Mouse (Mus musculus) liver, embryonic 14.5 days (tissue): ENCODE results near the gene Gabrb3.
A peak's percentile ranks its signal among the peaks of the same experiment; 100 is the strongest.

Experiments
- CTCF ChIP-seq: IDR thresholded peaks from 2 replicates; pipeline ENCODE4 v1.5.1; 2016; ENCODE audit warnings: antibody characterized with exemption, low read depth, control low read depth
- EP300 ChIP-seq: IDR thresholded peaks from 2 replicates; pipeline ENCODE4 v1.6.1; 2016; ENCODE audit warnings: antibody characterized with exemption, low read depth

- 0 out of 2 replicates have a peak, but pooled peaks have one; percentile 4 for TF ChIP-seq CTCF
- no peak for TF ChIP-seq EP300
Observed at GRCm38 (mm10) chr7:57473811-57474525, 54.5 kb downstream of the Gabrb3 start.
